Mouse (Mus musculus): ENCODE measurements at regions not wholly inside any gene's neighbourhood (a gene's known extent, or its start where the extent isn't known, plus 50 kb on each side); places are given as distances from the start of the nearest gene placed in this dataset.

DNA sequence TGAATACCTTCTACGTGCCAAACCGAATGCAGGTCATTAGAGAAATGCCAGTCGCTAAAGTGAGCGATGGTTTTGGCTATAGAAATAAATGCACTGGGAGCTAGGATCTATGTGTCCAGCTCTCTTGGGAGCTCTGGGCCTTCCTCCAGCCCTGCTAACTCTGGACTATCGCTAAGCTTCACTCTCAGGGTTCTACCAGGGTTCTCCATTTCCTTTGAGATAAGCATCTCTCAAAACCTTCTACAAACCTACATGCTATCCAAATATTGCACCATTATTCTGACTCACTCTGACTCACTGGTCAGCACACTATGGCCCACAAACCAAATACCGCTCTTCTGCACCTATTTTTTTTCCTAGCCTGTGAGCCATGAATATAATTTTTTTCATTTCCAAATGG lies 125.4 kb upstream of the Gnao1 start:
- intact Hi-C loops (cut with DNase I), result no loop called here
- DNase-seq, result no peak

DNA sequence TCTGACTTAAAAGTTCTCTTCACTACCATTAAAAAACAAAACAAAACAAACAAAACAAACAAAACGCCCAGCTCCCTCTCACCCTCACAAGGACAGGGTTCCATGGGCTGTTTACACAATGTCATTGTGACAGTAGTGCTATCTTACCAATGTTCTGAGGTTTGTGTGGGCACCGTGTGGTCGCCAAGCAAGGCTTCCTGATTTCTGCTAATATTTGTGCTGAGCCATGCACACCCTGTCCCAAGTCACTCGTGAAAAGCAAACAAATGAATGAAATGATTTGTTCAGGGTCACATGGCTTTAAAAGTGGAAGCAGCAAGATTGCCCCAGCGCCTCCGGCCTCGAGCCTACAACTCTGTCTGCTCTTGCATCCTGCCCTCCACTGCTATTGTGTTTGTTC lies 120.9 kb upstream of the Gnao1 start:
- intact Hi-C loops (cut with DNase I), result no loop called here
- no peak for DNase-seq

DNA sequence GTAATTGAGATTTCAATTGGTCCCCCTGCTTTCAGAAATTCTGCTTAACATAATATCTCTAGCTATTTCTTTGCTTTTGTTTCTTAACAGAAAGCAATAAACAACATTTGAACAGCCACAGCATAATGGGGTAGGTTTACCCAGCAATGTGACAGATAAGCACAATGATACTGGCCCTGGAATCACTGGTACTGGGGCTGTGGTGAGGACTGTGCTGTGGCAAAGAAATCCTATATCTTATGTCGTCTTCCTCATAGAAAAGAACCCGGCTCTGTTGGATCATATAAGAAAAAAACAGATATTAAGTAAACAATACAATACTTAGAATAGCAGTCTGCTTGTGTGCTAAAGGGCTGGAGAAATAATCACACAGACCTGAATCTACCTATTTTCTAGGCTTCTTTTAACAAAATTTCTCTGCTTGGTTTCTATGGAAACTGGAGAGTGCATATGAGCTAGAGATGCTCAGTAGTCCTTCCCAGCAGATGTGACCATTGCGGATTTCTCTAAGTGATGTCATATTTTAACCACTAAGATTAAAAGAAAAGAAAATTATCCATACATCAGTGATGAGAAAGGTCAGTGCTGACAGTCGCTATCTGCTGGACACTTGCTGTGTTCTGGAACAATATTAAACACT lies 119.8 kb upstream of the Gnao1 start:
- intact Hi-C loops (cut with DNase I), result no loop called here
- DNase-seq, result no peak

DNA sequence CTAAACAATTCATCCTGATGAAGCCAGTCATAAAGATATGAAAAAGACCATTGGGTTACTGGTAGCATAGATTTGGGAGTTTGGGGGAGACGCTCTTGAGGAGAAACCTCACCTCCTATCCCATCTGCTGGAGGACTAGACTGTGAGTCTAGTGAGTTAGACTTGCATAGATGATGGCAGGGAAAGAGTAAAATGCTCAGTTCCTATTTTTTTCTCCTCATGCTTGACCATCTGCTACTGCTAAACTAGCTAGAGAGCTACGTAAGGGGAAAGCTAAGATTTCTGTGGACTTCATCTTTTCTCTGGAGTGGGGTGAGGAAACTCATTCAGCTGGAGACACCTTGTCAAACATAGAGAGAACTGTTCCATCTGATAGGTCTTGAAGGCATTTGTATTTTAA lies 118.4 kb upstream of the Gnao1 start:
- intact Hi-C loops (cut with DNase I), result no loop called here
- DNase-seq, result no peak

DNA sequence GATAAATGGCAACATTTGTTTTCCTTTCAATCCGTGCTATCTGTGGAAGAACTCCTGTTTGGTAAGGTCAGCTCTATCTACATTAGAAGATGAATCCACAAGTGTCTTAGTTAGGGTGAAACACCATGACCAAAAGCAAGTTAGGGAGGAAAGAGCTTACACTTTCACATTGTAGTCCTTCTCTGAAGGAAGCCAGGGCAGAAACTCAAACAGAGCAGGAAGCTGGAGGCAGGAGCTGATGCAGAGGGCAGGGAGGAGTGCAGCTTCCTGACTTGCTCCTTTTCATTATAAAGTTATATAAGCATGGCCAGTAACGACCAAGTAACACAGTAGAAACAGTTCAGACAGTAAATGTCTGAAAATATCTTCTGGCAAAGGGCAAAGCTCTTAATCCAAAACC lies 117.9 kb upstream of the Gnao1 start:
- DNase-seq, result no peak
- intact Hi-C loops (cut with DNase I), result no loop called here

DNA sequence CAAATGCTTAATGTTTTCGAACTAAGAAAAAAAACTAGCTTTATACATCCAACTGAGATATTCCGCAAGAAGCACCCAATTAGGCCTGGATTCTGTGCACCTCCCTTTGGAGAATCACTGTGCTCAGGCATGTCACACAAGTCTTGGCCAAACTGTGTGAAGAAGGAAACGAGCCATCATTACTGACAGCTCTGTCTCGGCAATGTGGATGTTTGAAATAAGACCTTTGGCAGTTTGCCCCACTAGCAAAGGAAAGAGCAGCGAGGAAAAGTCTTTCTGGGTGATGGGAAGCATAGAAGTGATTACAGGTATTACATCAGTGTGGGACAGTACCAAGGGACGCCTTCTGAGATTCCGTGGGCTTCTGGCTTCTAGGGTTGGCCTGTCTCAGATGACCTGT lies 112.6 kb upstream of the Gnao1 start:
- intact Hi-C loops (cut with DNase I), result no loop called here
- DNase-seq, result no peak

DNA sequence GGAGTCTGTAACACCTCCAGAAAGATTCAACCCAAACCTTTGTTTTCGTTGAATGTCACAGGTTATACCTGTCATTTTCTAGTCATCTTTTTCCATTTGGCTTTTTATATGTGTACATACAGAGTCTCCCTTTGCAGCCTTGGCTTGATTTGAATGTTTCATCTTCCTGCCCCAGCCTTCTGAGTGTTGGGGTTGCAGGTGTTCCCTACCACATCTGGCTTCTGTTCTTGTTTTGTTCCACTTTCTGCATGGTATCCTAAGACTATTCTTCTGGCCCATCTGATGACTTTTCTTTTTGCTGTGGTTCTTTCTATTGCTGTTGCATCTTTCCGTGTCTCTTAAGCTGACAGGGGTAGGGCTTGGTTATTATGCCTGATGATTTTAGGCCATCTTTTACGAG lies 111.3 kb upstream of the Gnao1 start:
- intact Hi-C loops (cut with DNase I), result no loop called here

DNA sequence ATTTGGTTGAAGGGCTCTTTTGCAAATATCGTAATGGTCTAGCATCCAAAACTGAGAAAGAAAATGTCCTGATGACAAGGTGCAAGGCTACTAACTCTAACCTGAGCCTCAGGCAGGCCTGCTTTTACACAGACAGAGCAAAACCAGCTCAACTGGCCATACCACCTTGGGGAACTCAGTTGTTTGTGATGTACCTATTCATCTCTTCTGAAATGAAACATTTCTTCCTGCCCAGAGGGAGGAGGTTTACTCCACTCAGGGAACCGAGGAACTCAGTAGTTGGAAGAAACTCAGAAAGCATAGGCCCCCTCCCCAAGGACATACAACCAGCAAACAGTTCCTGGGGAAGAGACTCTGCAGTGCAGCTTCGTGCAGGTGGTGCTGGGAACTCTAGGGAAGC lies 108.4 kb upstream of the Gnao1 start:
- no peak for DNase-seq
- intact Hi-C loops (cut with DNase I), result no loop called here

More for the DNA sequence above, 111.3 kb upstream of the Gnao1 start:
- no peak for DNase-seq

DNA sequence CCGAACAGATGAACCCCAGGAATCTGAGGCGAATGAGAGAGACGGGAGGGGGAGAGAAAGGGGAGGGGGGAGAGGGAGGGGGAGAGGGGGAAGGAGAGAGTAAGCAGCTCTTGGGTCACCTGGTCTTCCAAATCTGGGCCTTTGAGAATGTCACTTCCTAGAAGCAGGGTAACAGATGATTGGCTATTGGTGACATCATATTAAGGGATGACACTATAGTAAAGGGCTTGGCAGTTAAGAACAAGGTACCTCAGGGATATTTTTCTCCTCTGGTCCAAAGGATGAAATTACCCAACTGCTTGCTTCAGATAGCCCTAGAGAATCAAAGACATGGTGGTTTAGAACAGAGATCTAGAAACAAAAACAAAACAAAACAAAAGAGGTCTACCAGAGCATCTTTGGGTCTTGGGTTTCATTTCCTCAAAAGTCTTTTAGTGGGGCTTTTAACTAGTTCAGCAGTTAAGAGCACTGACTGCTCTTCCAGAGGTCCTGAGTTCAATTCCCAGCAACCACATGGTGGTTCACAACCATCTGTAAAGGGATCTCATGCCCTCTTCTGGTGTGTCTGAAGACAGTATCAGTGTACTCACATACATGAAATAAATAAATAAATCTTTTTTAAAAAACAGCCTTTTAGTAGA lies 97.6 kb upstream of the Gnao1 start:
- intact Hi-C loops (cut with DNase I), result no loop called here
- no peak for DNase-seq

DNA sequence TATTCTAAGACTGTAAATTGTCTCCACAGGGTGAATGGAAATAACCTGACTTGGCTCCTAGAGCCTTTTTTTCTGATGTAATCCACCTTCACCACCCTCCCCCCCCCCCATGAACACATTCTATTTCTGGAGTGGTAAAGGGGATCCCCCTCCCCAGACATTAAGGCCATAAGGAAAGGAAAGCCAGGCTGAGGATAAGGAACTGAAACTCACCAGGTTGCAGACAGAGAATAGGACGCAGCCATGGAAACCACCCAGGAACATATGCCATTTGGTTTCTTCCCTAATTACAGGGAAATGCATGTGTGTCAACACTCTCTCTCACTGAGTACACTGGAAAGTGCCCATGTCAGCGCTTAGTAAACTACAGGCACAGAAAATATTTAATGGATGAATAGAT lies 96.5 kb upstream of the Gnao1 start:
- no peak for DNase-seq
- intact Hi-C loops (cut with DNase I), result no loop called here

DNA sequence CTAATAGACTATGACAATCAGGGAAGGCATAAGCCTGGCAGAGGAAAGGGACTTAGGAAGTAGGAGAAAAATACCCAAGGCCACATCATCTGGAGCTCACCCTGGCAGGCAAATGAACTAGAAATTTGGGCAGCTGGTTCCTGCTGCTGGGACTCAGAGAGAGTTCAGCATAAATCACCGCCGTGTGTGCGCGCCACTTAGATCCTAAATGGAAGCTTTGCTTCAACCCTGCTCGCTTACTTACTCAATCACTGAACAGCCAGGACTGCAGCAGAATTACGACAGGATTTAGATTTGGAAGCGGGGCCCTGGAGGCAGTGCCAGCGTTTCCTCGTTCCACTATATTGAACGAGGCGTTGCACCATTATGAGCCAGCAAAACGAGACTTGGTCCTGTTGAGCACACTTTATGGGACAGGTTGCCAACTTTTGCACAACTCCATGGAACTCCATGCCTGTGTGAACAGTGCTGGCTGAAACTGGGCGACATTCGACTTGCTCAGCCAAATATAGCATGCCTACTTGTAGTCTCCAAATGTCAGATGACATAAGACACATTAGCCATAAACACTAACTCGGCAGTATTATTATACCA lies 84.8 kb upstream of the Gnao1 start:
- intact Hi-C loops (cut with DNase I), result no loop called here
- no peak for DNase-seq

DNA sequence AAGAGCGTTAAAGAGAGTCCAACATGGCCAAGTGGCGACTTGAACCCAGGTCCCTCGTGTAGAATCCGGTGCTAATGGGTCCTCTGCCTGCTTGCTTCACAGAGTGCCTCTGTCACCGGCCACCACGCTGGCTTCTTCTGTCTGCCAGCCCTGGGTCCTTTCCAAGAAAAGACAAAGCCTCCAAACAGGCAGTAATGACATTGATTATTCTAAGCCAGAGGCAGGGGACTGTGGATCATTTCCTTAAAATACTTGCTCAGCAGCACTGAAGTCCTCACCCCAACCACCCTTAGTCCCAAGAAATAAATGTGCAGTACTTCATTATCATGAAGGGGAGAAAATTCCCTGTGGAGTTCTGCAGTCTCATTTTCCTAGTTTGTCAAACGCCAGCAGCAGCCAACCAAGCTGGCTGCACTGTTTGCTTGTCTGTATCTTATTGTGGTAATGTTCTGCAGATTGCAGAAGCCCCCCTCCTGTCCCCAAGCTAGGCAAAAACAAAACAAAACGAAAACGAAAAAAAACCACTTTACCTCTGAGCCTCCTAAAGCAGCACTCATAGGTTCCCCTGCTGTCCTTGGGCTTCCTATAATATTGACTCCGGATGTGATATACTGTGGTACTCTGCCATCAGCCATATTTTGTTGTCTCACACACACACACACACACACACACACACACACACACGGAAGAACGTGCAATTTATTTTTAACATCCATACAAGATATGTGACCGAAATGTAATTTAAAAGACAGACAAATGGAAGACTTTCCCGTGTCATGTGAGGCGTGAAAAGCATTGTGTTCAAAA lies 80.4 kb upstream of the Gnao1 start:
- intact Hi-C loops (cut with DNase I), result no loop called here

DNA sequence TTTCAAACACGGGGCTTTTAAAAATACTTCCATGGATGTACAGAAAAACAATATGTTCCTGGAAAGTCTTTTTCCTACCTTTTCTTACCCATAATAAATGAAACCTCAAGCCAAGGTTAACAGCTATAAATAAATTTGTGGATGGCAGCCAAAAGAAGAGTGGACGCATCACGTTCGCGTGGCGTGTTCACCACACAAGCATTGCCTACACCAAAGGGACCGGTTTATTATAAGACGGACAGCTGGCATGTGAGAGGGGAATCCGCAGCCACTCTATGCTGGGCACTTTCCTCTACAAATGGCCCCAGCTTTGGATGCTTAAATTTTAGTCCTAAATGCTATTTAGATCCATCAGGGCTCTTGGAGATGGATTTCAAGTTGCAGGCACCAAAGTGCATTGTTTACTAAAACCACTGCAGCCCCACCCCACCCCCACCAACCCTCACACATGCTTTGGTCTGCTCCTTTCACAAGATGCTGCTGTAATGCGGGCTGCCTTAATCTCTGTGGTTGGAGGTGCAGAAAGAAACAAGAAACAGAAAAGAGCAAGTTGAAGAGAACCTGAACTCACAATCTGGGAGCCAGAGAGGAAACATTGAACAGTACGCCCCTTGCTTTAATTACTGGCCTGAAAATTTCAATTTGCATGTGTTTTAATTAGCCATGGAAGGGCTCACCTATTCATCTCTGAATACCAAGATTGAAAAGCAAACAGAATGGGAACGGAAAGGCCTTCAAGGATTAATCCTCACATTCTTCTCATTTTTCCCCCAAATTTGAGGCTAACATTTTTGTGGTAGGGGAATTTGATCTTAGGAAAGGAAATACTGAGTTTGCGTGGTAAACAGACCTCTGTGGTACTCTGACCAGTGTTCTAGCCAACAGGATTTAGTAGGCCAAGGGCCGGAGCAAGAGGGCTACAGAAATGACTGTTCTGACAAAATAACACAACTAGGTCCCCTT lies 78.7 kb upstream of the Gnao1 start:
- no peak for DNase-seq
- intact Hi-C loops (cut with DNase I), result no loop called here

More for the DNA sequence above, 80.4 kb upstream of the Gnao1 start:
- DNase-seq, result no peak

DNA sequence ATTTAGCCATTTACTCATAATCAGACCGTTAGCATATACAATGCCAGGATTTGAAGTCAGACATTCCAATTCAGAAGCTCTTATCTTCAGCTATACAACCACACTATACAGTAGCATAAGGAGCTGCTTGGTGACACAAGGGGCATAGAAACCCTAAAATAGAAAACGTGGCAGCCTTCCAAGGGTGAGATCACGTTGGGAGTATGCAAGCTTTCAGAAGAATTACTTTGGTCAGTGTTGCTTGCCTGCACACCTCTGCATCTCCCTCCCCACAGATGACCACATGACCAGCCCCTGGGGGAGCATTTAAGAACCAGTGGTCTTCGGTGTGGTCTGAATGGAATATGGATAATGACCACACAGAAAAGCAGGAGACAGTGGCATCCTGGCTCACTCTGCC lies 74.9 kb upstream of the Gnao1 start:
- no peak for DNase-seq
- intact Hi-C loops (cut with DNase I), result no loop called here

DNA sequence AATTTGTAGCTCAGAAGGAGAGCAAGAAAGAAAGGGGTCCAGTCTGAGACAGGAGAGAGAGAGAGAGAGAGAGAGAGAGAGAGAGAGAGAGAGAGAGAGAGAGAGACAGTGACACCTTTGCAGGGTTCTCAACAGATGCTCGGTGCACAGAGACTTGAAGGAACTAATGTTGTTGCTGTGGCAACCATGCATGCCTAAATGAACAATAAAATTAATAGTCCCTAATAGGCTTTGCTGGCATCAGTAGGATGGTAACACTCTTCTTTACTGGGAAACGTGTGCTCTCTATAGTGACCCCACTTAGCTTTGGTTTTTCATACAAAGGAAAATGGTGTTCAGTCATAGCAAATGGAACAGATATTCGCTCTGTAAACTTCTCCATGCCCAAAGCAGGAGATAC lies 69.5 kb upstream of the Gnao1 start:
- intact Hi-C loops (cut with DNase I), result no loop called here
- no peak for DNase-seq

DNA sequence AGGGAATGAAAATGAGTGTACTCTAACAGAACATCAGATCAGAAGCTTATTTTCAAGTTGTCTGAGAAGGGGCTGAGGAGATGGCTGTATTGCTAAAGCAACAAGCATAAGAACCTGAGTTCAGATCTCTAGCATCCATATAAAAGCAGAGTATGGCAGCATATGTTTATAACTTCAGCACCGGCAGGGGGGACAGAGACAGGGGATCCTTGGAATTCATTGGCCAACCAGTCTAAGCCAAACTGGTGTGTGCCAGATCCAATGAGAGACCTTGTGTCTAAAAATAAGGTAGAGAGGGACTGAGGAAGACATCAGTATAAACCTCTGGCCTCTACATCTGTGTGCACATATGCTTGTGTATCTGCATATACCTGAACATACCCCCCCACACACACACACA lies 61.0 kb upstream of the Gnao1 start:
- no peak for DNase-seq
- intact Hi-C loops (cut with DNase I), result no loop called here

DNA sequence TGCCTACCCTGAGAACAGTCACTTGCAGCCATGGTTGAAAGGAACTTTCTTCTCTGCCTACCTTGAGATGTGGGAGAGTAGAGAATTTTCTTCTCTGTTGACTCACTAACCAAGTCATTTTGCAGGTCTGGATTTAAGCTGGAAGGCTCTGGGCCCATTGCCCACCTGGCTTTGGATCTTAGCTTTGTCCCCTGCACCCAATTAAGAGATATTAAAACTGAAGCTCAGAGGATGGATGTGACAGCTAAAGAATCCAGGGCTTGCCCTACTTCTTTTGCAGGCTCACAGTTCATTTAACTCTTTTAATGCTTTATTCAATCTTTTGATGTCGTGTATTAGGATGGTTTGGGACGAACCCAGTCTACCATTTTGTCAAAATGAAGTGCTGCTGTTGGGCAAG lies 58.8 kb upstream of the Gnao1 start:
- no peak for DNase-seq
- intact Hi-C loops (cut with DNase I), result no loop called here

DNA sequence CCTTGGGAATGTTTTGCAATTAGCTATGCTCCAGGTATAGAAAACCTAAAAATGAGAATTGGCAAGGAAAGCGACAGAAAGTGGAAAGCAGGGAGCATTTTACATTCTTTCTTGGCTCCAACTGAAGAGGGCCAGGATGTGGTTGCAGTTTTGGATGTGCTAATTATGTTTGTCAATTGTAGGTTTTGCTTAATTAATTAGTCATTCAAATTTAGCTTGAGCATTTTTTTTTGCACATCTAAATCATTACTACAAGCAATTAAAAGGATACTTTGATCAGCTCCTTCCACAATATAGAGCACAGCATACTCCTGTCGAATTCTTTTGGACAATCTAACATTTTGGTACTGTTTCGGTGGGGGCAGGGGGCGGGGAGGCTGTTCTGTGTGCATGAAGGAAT lies 53.8 kb upstream of the Gnao1 start:
- no peak for DNase-seq
- intact Hi-C loops (cut with DNase I), result no loop called here

All from gastrocnemius, postnatal 36 days (tissue).